Mouse (Mus musculus) cerebellum, adult 2 months (tissue): ENCODE results near the gene Pygm. TPM values are rescaled to one million over a fixed set of nuclear protein-coding genes. Genes with fewer than 3 reads are reported as not detected.

Experiments used
- DNase-seq, 2 experiments: peaks; one replicate each; pipeline ENCODE4 v3.0.0; 2021
- H3K27ac ChIP-seq: fragments of 200-500 bp; 2 replicates; pipeline ENCODE4 v1.5.1; 2012; ENCODE audit warnings: low read length, control low read depth, inconsistent platforms; ENCODE audit not compliant: insufficient read depth
- H3K27me3 ChIP-seq: fragments of 200-500 bp; 2 replicates; pipeline ENCODE4 v1.6.1; 2012; ENCODE audit warnings: inconsistent platforms, mild to moderate bottlenecking, low read length, moderate library complexity; ENCODE audit not compliant: control insufficient read depth, insufficient read depth
- H3K4me1 ChIP-seq: fragments of 200-500 bp; 2 replicates; pipeline ENCODE4 v1.6.1; 2011; ENCODE audit warnings: low read length; ENCODE audit not compliant: control insufficient read depth, insufficient read depth
- H3K4me3 ChIP-seq: fragments of 200-500 bp; replicated peaks from 2 replicates; pipeline ENCODE3; 2011; ENCODE audit warnings: mild to moderate bottlenecking, low read depth, low read length, control low read depth; ENCODE audit not compliant: insufficient read depth
- CTCF ChIP-seq: fragments of 200-500 bp; IDR thresholded peaks from 2 replicates; pipeline ENCODE4 v1.5.1; 2011; ENCODE audit warnings: low read depth, mild to moderate bottlenecking, control low read depth, low read length, moderate library complexity, borderline replicate concordance; ENCODE audit not compliant: insufficient read depth
- POLR2A ChIP-seq: fragments of 200-500 bp; IDR thresholded peaks from 2 replicates; pipeline ENCODE4 v1.6.1; 2011; ENCODE audit warnings: low read length, control low read depth, borderline replicate concordance; ENCODE audit not compliant: insufficient read depth
- WGBS: fragments of 180-500 bp; shearing (Covaris S2); methylation state at CpG from one replicate; pipeline ENCODE4 v1.1.7; 2018; 5-methylcytosine and 5-hydroxymethylcytosine counted together
- polyA plus RNA-seq: library from polyadenylated mRNA; depleted of rRNA; stranded (reverse); fragments of >200 nt; gene quantifications from 2 replicates; pipeline ENCODE4 v1.2.3, GENCODE M21; 2012

Pygm gene
- polyA plus RNA-seq, 1 experiment: 101 TPM

DNA sequence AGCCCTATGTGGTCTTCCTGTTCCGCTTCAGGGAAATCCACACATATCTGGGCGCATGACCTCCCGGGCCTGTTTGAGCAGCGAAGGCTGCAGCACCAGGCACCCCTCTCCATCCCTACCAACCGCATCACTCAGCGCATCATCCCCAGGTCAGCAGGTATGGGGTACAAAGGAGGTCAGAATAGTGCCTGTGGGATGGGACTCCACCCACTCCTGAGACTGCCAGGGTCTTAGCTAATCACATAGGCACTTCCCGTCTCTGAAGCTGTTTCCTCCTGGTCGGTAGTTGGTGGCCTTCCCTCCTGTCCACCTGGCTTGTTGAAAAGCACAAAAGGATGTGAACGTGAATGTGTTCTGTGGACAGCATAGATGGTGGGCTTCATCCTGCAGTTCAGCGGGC lies 37.5 kb upstream of the Pygm start:
- Histone ChIP-seq H3K4me3 (no peak overlapping the region), H3K4me1 (peaks cover 24% of the 10 kb centered on the region), H3K27ac (no peak overlapping the region), H3K27me3 (no peaks in the 10 kb centered on the region)
- 88% methylated on average over 10 of the region's 10 CpGs for WGBS
- no peak for DNase-seq
- no peak for TF ChIP-seq POLR2A
- no peak for TF ChIP-seq CTCF

DNA sequence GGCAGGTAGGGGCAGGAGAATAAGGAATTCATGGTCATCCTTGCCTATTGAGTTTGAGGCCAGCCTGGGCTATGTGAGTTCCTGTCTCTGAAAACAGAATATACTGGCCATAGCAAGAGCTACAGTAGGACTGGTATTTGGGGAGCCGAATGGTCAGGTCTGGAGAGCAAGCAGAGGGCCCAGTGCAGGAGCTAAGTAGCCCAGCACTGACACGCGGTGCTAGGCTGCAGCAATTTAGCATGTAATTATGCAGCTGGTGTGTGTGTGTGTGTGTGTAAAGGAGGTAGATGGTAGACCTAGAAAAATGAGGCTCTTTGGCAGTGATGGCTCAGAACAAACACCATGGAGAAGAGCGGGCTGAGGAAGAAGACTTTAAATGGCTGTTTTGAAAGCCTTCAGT lies 36.6 kb upstream of the Pygm start:
- no peak for TF ChIP-seq POLR2A
- TF ChIP-seq CTCF: no peak
- H3K4me3 ChIP-seq: no peak overlapping the region
- H3K27me3 ChIP-seq: no peaks in the 10 kb centered on the region
- DNase-seq: no peak
- H3K27ac ChIP-seq: no peak overlapping the region
- WGBS: 90% methylated on average over 4 of the region's 4 CpGs
- peaks cover 16% of the 10 kb centered on the region for H3K4me1 ChIP-seq

DNA sequence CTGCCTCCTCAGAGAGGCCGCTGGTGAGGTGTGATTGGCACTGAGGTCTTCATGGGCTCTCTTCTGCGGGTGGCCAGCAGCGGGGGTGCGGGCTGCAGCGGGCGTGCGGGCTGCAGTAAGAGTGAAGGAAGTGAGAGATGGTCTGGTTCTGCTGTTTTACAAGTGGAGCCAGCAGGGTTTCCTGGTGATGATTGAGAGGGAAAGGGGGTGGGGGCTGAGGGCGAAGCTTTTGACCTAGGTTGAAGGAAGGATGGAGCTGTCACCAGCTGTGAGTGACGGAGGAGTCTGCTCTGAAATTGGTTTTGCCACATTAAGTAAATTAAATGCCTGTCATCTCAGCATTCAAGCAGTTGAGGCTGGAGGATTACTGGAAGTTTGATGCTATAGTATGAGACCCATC lies 35.5 kb upstream of the Pygm start:
- H3K4me3 ChIP-seq: no peak overlapping the region
- TF ChIP-seq POLR2A: no peak
- TF ChIP-seq CTCF: no peak
- no peak overlapping the region for H3K27ac ChIP-seq
- DNase-seq: no peak
- peaks cover 8% of the 10 kb centered on the region for H3K4me1 ChIP-seq
- H3K27me3 ChIP-seq: no peaks in the 10 kb centered on the region
- 60% methylated on average over 9 of the region's 9 CpGs for WGBS

DNA sequence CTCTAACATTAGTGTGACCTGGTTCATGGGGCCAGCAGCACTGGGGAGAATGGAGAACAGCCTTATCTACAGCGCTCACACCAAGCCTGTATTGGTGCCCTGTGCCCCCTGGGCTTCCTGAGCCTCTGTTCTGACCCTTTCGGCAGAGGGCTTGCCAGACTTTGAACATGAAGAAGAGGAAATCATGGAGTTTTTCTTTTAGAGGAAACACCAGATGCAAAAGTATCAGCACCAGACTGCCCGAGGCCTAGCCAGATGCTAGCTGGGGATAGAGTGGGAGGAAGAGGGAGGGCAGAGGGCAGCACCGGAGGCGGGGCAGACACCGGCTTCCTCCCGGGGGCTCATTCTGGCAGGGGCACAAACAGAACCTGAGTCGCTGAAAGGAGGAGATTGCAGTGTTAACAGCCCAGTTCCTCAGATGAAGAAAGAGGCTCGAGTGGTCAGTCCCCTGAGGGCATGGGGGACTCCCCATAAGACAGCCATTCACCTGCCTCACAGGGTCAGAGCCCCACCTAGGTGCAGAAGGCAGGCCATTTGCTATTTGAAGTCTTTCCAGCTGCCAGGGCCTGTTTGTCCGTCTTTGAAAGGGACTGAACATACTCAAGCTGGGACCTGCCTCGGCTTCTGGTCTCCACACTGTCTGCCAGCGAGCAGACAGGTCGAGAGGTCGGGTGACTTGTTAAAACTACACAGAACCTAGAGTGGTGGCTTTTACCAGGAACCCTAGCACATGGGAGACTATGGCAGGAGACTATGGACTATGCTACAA lies 34.8 kb upstream of the Pygm start:
- Histone ChIP-seq H3K4me1 (peaks cover 3% of the 10 kb centered on the region; the same call in 1 of the 2 replicates), H3K4me3 (no peak overlapping the region), H3K27ac (no peak overlapping the region), H3K27me3 (no peaks in the 10 kb centered on the region)
- WGBS: 46% methylated on average over 14 of the region's 14 CpGs
- no peak for DNase-seq
- TF ChIP-seq CTCF (no peak), POLR2A (no peak)

DNA sequence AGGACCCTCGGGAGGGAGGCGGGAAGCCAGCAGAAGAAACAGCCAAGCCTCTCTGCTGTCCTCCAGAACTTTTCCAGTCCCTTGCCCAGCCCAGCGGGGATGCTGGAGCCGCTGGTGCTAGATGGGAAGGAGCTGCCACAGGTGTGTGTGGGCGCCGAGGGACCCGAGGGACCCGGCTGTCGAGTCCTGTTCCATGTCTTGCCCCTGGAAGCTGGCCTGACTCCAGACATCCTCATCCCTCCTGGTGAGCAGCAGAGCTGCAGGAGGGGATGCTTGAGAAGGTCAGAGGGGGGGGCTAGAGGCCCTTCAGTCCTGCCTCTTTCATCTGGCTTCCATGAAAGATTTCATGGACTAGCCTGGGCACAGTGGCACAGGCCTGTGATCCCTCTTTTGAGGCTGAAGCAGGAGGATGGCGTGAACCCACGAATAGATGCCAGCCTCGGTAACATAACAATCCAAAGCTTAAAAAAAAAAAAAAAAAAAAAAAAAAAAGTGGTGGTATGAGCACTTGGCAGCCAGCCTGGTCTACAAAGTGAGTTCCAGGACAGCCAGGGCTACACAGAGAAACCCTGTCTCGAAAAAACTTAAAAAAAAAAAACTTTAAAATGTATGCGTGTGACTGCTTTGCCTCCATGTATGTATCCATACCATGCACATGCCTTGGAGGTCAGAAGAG lies 32.6 kb upstream of the Pygm start:
- no peak overlapping the region for H3K4me3 ChIP-seq
- no peaks in the 10 kb centered on the region for H3K27me3 ChIP-seq
- no peak for TF ChIP-seq POLR2A
- no peak for TF ChIP-seq CTCF
- no peak for DNase-seq
- H3K27ac ChIP-seq: no peak overlapping the region
- WGBS: 30% methylated on average over 14 of the region's 14 CpGs
- H3K4me1 ChIP-seq: no peaks in the 10 kb centered on the region

DNA sequence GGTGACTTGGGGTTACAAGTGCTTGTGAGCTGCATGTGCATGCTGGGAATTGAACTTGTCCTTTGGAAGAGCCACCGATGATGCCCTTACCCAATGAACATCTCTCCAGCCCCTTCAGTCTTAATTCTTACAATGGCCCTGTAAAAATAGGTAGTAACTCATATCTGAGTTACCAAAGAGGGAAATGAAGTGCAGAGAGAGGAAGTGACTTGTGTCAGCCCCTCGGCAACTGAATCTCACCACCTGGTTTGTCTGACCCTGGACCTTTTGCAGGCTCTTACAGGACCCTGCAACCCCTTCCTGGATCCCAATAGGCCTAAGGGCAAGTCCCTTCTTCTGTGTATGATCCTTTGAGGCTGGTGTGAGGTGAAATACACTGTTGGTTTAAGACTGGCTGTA lies 32.1 kb upstream of the Pygm start:
- no peak overlapping the region for H3K27ac ChIP-seq
- no peak overlapping the region for H3K4me3 ChIP-seq
- TF ChIP-seq CTCF (no peak), POLR2A (no peak)
- no peaks in the 10 kb centered on the region for H3K27me3 ChIP-seq
- WGBS: 96% methylated on average over 2 of the region's 2 CpGs
- DNase-seq: no peak
- no peaks in the 10 kb centered on the region for H3K4me1 ChIP-seq

DNA sequence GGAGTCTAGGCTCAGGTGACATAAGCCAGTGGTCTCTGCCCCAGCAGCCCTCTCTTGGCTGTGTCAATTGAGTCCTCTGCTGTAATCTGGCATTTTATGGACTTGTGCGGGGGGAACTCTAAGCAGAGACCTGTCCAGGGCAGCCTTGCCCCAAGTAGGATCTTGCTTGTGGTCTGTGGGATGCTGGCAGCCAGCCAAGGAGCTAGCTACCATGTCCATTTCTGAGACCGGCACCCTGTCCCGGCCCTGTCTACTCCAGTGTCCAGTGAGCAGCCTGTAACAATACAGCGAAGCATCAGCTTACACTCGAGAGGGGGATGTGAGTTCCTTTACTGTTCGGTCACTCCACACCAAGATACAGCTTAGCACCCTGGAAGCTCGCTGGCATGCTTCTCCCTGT lies 30.2 kb upstream of the Pygm start:
- H3K27me3 ChIP-seq: no peaks in the 10 kb centered on the region
- WGBS: 54% methylated on average over 7 of the region's 7 CpGs
- no peak for DNase-seq
- TF ChIP-seq CTCF (no peak), POLR2A (no peak)
- H3K4me1 ChIP-seq: no peaks in the 10 kb centered on the region
- H3K4me3 ChIP-seq: no peak overlapping the region
- no peak overlapping the region for H3K27ac ChIP-seq

DNA sequence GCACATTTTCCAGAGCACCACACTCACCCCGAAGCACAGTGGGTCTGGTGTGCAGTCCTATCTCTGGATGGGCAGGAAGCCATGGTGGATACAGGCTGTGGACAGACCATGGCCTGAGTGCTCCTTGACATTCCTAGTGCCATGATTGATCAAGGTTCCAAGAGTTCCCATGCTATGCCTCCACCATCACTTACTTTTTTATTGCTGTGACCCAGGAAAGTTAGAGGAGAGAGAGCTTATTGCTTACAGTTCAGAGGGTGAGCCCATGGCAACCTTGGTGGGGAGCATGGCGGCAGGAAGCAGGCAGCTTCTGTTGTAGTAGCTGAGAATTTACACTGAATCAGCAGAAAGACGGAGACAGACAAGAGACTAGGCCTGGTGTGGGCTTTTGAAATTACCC lies 22.9 kb upstream of the Pygm start:
- Histone ChIP-seq H3K27ac (no peak overlapping the region), H3K4me3 (no peak overlapping the region), H3K27me3 (no peaks in the 10 kb centered on the region), H3K4me1 (peaks cover 2% of the 10 kb centered on the region; the same call in 1 of the 2 replicates)
- TF ChIP-seq CTCF: no peak
- TF ChIP-seq POLR2A: no peak
- no peak for DNase-seq
- WGBS: 93% methylated on average over 3 of the region's 3 CpGs
